Mouse (Mus musculus) CH12.LX (cell line): Measurements from ENCODE around the gene Parp4. TPM values are rescaled to one million over a fixed set of nuclear protein-coding genes. Genes with fewer than 3 reads are reported as not detected.

ENCODE experiments used
- DNase-seq: peaks from one replicate; pipeline ENCODE4 v3.0.0-alpha.2; 2013; ENCODE audit errors: extremely low read depth
- H3K27ac ChIP-seq: 2 replicates; pipeline ENCODE4 v1.5.1; 2012; ENCODE audit warnings: low read depth, mild to moderate bottlenecking, control low read depth, moderate library complexity; ENCODE audit not compliant: insufficient read depth
- H3K27me3 ChIP-seq: replicated peaks from 2 replicates; pipeline ENCODE3; 2012; ENCODE audit warnings: inconsistent platforms
- H3K36me3 ChIP-seq, 2 experiments: replicated peaks in 1 of 2; 2 replicates each; pipeline versions ENCODE3 to v1.6.1; 2012; ENCODE audit warnings: inconsistent platforms in 1 of 2, low read length in 1 of 2, mild to moderate bottlenecking in 1 of 2, mixed read lengths in 1 of 2, moderate library complexity in 1 of 2; ENCODE audit not compliant: control insufficient read depth in 1 of 2, insufficient read depth in 1 of 2
- H3K4me1 ChIP-seq, 2 experiments: 2 replicates each; pipeline ENCODE4 v1.6.1; 2012; ENCODE audit warnings: inconsistent platforms in 1 of 2, moderate library complexity in 1 of 2; ENCODE audit not compliant: insufficient read depth in 2 of 2, control insufficient read depth in 1 of 2
- H3K4me2 ChIP-seq: 2 replicates; pipeline ENCODE4 v1.6.1; 2012; ENCODE audit warnings: low read depth, mild to moderate bottlenecking, control low read depth; ENCODE audit not compliant: poor library complexity, insufficient read depth, severe bottlenecking
- H3K4me3 ChIP-seq, 3 experiments: fragments of 150-350 bp in 1 of 3; sonication (generic) in 1 of 3; replicated peaks in 1 of 3; 2 replicates each; pipeline versions ENCODE3 to v1.5.1; 2011 to 2012; ENCODE audit warnings: low read depth in 2 of 3, low read length in 2 of 3, mild to moderate bottlenecking in 2 of 3, moderate library complexity in 2 of 3, control low read depth in 1 of 3, improper control_type of control experiment in 1 of 3, inconsistent platforms in 1 of 3, mixed read lengths in 1 of 3; ENCODE audit not compliant: poor library complexity in 1 of 3
- H3K79me2 ChIP-seq: replicated peaks from 2 replicates; pipeline ENCODE4 v1.6.1; 2012; ENCODE audit warnings: mild to moderate bottlenecking, moderate library complexity; ENCODE audit not compliant: control insufficient read depth, poor library complexity, insufficient read depth, severe bottlenecking; ENCODE audit errors: extremely low read depth
- H3K9ac ChIP-seq: 2 replicates; pipeline ENCODE4 v1.6.1; 2012; ENCODE audit warnings: low read depth, mild to moderate bottlenecking, control low read depth, moderate library complexity; ENCODE audit not compliant: insufficient read depth
- H3K9me3 ChIP-seq: replicated peaks from 2 replicates; pipeline ENCODE3; 2012; ENCODE audit warnings: low read length, inconsistent platforms, mixed read lengths
- BHLHE40 ChIP-seq: IDR thresholded peaks from 2 replicates; pipeline ENCODE4 v1.6.1; 2011; ENCODE audit warnings: mild to moderate bottlenecking, low read depth, low read length, improper control_type of control experiment
- CHD2 ChIP-seq: IDR thresholded peaks from 2 replicates; pipeline ENCODE4 v1.6.1; 2011; ENCODE audit warnings: low read length, improper control_type of control experiment
- CTCF ChIP-seq, 2 experiments: IDR thresholded peaks in 1 of 2; conservative IDR thresholded peaks in 1 of 2; 2 replicates each; pipeline ENCODE4 v1.5.1; 2011 to 2012; ENCODE audit warnings: low read depth in 2 of 2, low read length in 2 of 2, improper control_type of control experiment in 1 of 2, inconsistent platforms in 1 of 2, mild to moderate bottlenecking in 1 of 2, moderate library complexity in 1 of 2
- ELF1 ChIP-seq: IDR thresholded peaks from 2 replicates; pipeline ENCODE4 v1.6.1; 2014; ENCODE audit warnings: low read depth, mild to moderate bottlenecking, inconsistent platforms, low read length, improper control_type of control experiment
- EP300 ChIP-seq: IDR thresholded peaks from 2 replicates; pipeline ENCODE4 v1.6.1; 2011; ENCODE audit warnings: low read length, improper control_type of control experiment
- GABPA ChIP-seq: IDR thresholded peaks from 2 replicates; pipeline ENCODE4 v1.6.1; 2012; ENCODE audit warnings: low read depth, low read length, improper control_type of control experiment, inconsistent platforms; ENCODE audit not compliant: insufficient replicate concordance
- HCFC1 ChIP-seq: IDR thresholded peaks from 2 replicates; pipeline ENCODE4 v1.6.1; 2012; ENCODE audit warnings: low read depth, mild to moderate bottlenecking, inconsistent platforms, low read length, improper control_type of control experiment
- IRF4 ChIP-seq: IDR thresholded peaks from 2 replicates; pipeline ENCODE4 v1.6.1; 2014; ENCODE audit warnings: low read depth, mild to moderate bottlenecking, inconsistent platforms, low read length, improper control_type of control experiment
- JUN ChIP-seq: IDR thresholded peaks from 2 replicates; pipeline ENCODE4 v1.6.1; 2011; ENCODE audit warnings: low read depth, mild to moderate bottlenecking, low read length, improper control_type of control experiment, moderate library complexity; ENCODE audit not compliant: insufficient read depth
- JUND ChIP-seq: conservative IDR thresholded peaks from 2 replicates; pipeline ENCODE4 v1.6.1; 2011; ENCODE audit warnings: low read depth, low read length, improper control_type of control experiment
- MAX ChIP-seq: IDR thresholded peaks from 2 replicates; pipeline ENCODE4 v1.6.1; 2011; ENCODE audit warnings: low read length, improper control_type of control experiment
- MYC ChIP-seq: IDR thresholded peaks from 2 replicates; pipeline ENCODE4 v1.6.1; 2011; ENCODE audit warnings: low read depth, mild to moderate bottlenecking, improper control_type of control experiment, low read length
- NELFE ChIP-seq: IDR thresholded peaks from 2 replicates; pipeline ENCODE4 v1.6.1; 2011; ENCODE audit warnings: low read depth, low read length, improper control_type of control experiment
- POLR2A ChIP-seq: IDR thresholded peaks from 2 replicates; pipeline ENCODE4 v1.6.1; 2011; ENCODE audit warnings: low read depth, mild to moderate bottlenecking, improper control_type of control experiment, low read length
- RCOR1 ChIP-seq: conservative IDR thresholded peaks from 2 replicates; pipeline ENCODE4 v1.6.1; 2012; ENCODE audit warnings: low read depth, mild to moderate bottlenecking, inconsistent platforms, low read length, improper control_type of control experiment
- SIN3A ChIP-seq: IDR thresholded peaks from 2 replicates; pipeline ENCODE4 v1.6.1; 2012; ENCODE audit warnings: low read length, improper control_type of control experiment, inconsistent platforms
- SMC3 ChIP-seq: IDR thresholded peaks from 2 replicates; pipeline ENCODE4 v1.6.1; 2011; ENCODE audit warnings: low read depth, low read length, improper control_type of control experiment
- TBP ChIP-seq: conservative IDR thresholded peaks from 2 replicates; pipeline ENCODE4 v1.6.1; 2011; ENCODE audit warnings: low read depth, low read length, improper control_type of control experiment
- UBTF ChIP-seq: IDR thresholded peaks from 2 replicates; pipeline ENCODE4 v1.6.1; 2012; ENCODE audit warnings: low read depth, mild to moderate bottlenecking, inconsistent platforms, low read length, improper control_type of control experiment, moderate library complexity
- USF2 ChIP-seq: conservative IDR thresholded peaks from 2 replicates; pipeline ENCODE4 v1.6.1; 2011; ENCODE audit warnings: low read depth, low read length, improper control_type of control experiment
- ZMIZ1 ChIP-seq: IDR thresholded peaks from 2 replicates; pipeline ENCODE4 v1.6.1; 2012; ENCODE audit warnings: low read depth, mild to moderate bottlenecking, inconsistent platforms, low read length, improper control_type of control experiment
- dilution Hi-C: fragments of 300-500 bp; cut with MboI; formaldehyde crosslinking; loops from 2 replicates; pipeline ENCODE4 v1.14.3; 2020; ENCODE audit warnings: low sequenced_read_pairs; ENCODE audit not compliant: extremely low pct_unique_long_range_greater_than_20kb, extremely low pct_ligation_motif_present
- in situ Hi-C: fragments of 300-500 bp; cut with MboI; formaldehyde crosslinking; loops from 3 replicates; pipeline ENCODE4 v1.14.3; 2019; ENCODE audit warnings: low sequenced_read_pairs, low pct_ligation_motif_present, low pct_unique_long_range_greater_than_20kb, mixed read lengths
- polyA plus RNA-seq: library from polyadenylated mRNA; unstranded; fragments of >175 nt; gene quantifications from 2 replicates; pipeline ENCODE4 v1.2.1, GENCODE M21; 2012; ENCODE audit warnings: low read depth; ENCODE audit not compliant: insufficient read length
- total RNA-seq, 2 experiments: library from RNA; depleted of rRNA; stranded (reverse); fragments of 300-350 nt in 1 of 2; fragments of >200 nt in 1 of 2; gene quantifications; 2 replicates each; pipeline ENCODE4 v1.2.3; 2012 to 2014

Gene Parp4
- total and polyA plus RNA-seq, 3 experiments, result 6.1 to 13.0 (median 10.2) TPM

DNA sequence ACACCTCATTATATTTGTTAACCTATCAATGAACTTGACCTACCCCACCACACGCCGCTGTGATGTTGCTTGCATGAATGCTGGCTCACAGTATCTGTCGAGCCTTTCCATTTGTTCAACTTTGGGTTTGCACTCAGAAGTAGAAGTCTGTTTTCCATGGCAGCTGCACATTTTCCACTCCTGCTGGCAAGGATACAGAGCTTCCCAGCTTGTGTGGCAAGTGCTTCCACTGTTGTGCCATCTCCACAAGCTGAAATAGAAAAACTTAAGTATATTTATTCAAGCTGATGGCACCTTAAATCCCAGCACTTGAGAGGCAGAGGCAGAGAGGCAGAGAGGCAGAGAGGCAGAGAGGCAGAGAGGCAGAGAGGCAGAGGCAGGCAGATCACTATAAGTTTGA lies 52.9 kb downstream of the Parp4 start:
- Histone ChIP-seq H3K4me3 (no peak overlapping the region), H3K4me1 (no peaks in the 10 kb centered on the region), H3K4me2 (no peak overlapping the region), H3K27me3 (no peaks in the 10 kb centered on the region), H3K79me2 (no peaks in the 10 kb centered on the region)
- TF ChIP-seq MYC, result no peak
- TF ChIP-seq, all 38 proteins: peak for 0
- Histone ChIP-seq H3K9me3 (no peaks in the 10 kb centered on the region), H3K9ac (no peak overlapping the region), H3K27ac (no peak overlapping the region), H3K36me3 (peaks cover 55 to 86% of the 10 kb centered on the region in 2 experiments)
- dilution Hi-C loops, result no loop called here
- DNase-seq, result no peak
- in situ Hi-C loops, result no loop called here

DNA sequence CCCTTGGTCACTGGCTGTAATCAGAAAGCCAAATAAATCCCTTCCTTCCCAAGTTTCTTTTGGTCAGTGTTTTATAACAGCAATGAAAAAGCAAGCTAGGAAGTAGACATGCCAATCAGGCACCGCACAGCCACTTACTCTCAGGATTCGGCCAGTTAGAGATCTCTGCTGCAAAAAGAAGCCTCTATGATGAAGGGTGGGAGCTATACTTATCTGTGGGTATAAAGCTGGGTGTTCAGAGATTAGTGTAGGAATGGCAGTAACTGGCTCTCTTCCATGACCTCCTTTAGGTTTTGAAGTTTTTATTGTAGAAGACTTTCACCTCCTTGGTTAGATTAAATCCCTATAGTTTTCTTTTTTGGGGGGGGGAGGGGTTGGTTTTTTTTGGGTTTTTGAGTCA lies 55.7 kb downstream of the Parp4 start:
- no peak overlapping the region for H3K4me3 ChIP-seq
- peaks cover 58 to 84% of the 10 kb centered on the region in 2 experiments for H3K36me3 ChIP-seq
- H3K79me2 ChIP-seq, result no peaks in the 10 kb centered on the region
- no peaks in the 10 kb centered on the region for H3K4me1 ChIP-seq
- H3K9me3 ChIP-seq, result no peaks in the 10 kb centered on the region
- no peak overlapping the region for H3K4me2 ChIP-seq
- TF ChIP-seq SMC3, result no peak
- TF ChIP-seq USF2, result no peak
- TF ChIP-seq ELF1, result no peak
- no peak for TF ChIP-seq TBP
- TF ChIP-seq CTCF (conservative IDR thresholded peaks at IDR 0.05 in 1 of 2, IDR thresholded peaks at IDR 0.05 in 1 of 2; ENCODE audit: low read depth in 2 of 2, low read length in 2 of 2), result no peak
- no peak for TF ChIP-seq GABPA
- TF ChIP-seq UBTF, result no peak
- no peak for TF ChIP-seq CHD2
- TF ChIP-seq RCOR1, result no peak
- H3K9ac ChIP-seq, result no peak overlapping the region
- in situ Hi-C loops, result loop anchor here (10.0 kb wide), 1 partner anchor 46 kb away; no protein-coding TSS in a partner anchor
- DNase-seq, result no peak
- no peak overlapping the region for H3K27ac ChIP-seq
- dilution Hi-C loops, result no loop called here
- no peaks in the 10 kb centered on the region for H3K27me3 ChIP-seq

DNA sequence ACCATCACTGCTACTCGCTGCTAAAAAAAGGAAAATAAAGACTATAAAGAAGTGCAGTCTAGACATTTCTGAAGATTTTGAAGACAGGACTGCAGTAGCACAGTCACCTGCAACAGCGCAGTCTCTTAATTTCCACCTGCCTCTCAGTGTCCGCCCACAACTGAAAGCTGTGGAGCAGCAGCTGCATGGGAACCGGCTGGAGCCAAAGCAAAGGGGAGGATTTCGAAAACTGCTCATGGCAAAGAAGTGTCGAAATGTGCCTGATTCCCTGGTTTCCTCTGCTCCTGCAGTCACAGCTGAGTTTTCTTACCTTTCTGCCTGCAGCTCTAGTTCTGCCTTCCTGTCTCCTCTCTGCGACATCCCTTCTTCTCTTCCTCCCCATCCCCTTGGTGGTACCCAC lies 71.8 kb downstream of the Parp4 start:
- H3K4me1 ChIP-seq, result no peaks in the 10 kb centered on the region
- dilution Hi-C loops (no loop called here), in situ Hi-C loops (no loop called here)
- H3K27me3 ChIP-seq, result no peaks in the 10 kb centered on the region
- H3K9ac ChIP-seq, result no peak overlapping the region
- H3K4me3 ChIP-seq, result no peak overlapping the region
- H3K79me2 ChIP-seq, result no peaks in the 10 kb centered on the region
- H3K9me3 ChIP-seq, result no peaks in the 10 kb centered on the region
- TF ChIP-seq HCFC1, result no peak
- no peak for TF ChIP-seq NELFE
- no peak for TF ChIP-seq JUND
- no peak for TF ChIP-seq POLR2A
- no peak for TF ChIP-seq USF2
- no peak for TF ChIP-seq MAX
- no peak for TF ChIP-seq ZMIZ1
- TF ChIP-seq BHLHE40, result no peak
- TF ChIP-seq SIN3A, result no peak
- no peak for TF ChIP-seq IRF4
- no peak for TF ChIP-seq UBTF
- TF ChIP-seq MYC, result no peak
- TF ChIP-seq SMC3, result no peak
- no peak for TF ChIP-seq EP300
- TF ChIP-seq JUN, result no peak
- TF ChIP-seq CHD2, result no peak
- TF ChIP-seq TBP, result no peak
- no peak for TF ChIP-seq RCOR1
- TF ChIP-seq GABPA, result no peak
- H3K36me3 ChIP-seq, result peaks cover 58 to 81% of the 10 kb centered on the region in 2 experiments
- no peak for DNase-seq
- no peak overlapping the region for H3K4me2 ChIP-seq
- no peak overlapping the region for H3K27ac ChIP-seq
